In genomic region chr14:120720464-120721445, GRCm38 (mm10) we compare ENCODE assay signal across 14 mouse cellular contexts.
DNase-seq lines count a peak whose midpoint lies in the region; ATAC-seq and TF ChIP-seq lines count a peak whose summit lies in the region.
"Had no signal": no experiment of that assay in that cellular context is flagged by ENCODE, and none has a peak within 500 bp of the region (broad histone marks: within the 10 kb centered on the region; RNA-seq: fewer than 3 reads in every experiment).

No protein-coding gene starts in this region.

- H3K4me1 ChIP-seq in kidney, adult 2 months (ENCODE audit: control insufficient read depth, insufficient read depth, low read length), result peaks cover 2% of the 10 kb centered on the region; the same call in 1 of the 2 replicates
- H3K4me1 ChIP-seq in lung, postnatal 0 days (ENCODE audit: insufficient read depth, low read depth, low read length), result no peaks in the 10 kb centered on the region
- H3K4me1 ChIP-seq: hindbrain, embryonic 15.5 days had no signal

- H3K9ac ChIP-seq in lung, postnatal 0 days (replicated peaks; ENCODE audit: low read depth), result no peak overlapping the region
- H3K9ac ChIP-seq: forebrain, embryonic 15.5 days; heart, embryonic 12.5 days; hindbrain, embryonic 15.5 days; liver, embryonic 14.5 days had no signal

- ATAC-seq in lung, postnatal 0 days, result peak; percentile 61
- ATAC-seq: Patski had no signal

- no peaks in the 10 kb centered on the region for H3K27me3 ChIP-seq in kidney, adult 2 months (replicated peaks; ENCODE audit: control insufficient read depth, insufficient read depth, low read length)
- H3K27me3 ChIP-seq in lung, postnatal 0 days (replicated peaks; ENCODE audit: insufficient read depth, low read length), result no peaks in the 10 kb centered on the region
- H3K27me3 ChIP-seq: forebrain, embryonic 15.5 days; heart, embryonic 12.5 days; hindbrain, embryonic 15.5 days had no signal

- TF ChIP-seq CTCF in kidney, adult 2 months (conservative IDR thresholded peaks at IDR 0.05; ENCODE audit: insufficient read depth, insufficient read length, low read depth, low read length), result no peak
- TF ChIP-seq CTCF in lung, postnatal 0 days (IDR thresholded peaks at IDR 0.05), result no peak
- TF ChIP-seq CTCF in layer of hippocampus, adult 2 months (conservative IDR thresholded peaks at IDR 0.05), result no peak

- TF ChIP-seq POLR2A in kidney, adult 2 months (IDR thresholded peaks at IDR 0.05; ENCODE audit: low read depth, low read length), result no peak

- DNase-seq in cerebellum, postnatal 14 days, result peak; percentile 9 to 11
- no peak for DNase-seq in cerebellum, adult 11-12 months
- DNase-seq in ZHBTc4 (ENCODE audit: low read depth, low spot score), result peak; percentile 22
- peak; percentile 63 for DNase-seq in kidney, adult 2 months
- DNase-seq in lung, postnatal 0 days (ENCODE audit: low spot score), result peak; percentile 86
- DNase-seq in testis, postnatal 14 days (ENCODE audit: low spot score), result no peak
- DNase-seq in cerebellum, adult 9-11 months, result no peak
- no peak for DNase-seq in layer of hippocampus, adult 2 months (ENCODE audit: low spot score in 2 of 2)
- DNase-seq: layer of hippocampus, postnatal 36 days had no signal

- H3K27ac ChIP-seq in kidney, adult 2 months (ENCODE audit: insufficient read depth, low read depth, low read length), result no peak overlapping the region
- H3K27ac ChIP-seq in lung, postnatal 0 days (ENCODE audit: low read length), result peak overlapping the region; percentile 72
- H3K27ac ChIP-seq in layer of hippocampus, adult 2 months, result no peak overlapping the region
- H3K27ac ChIP-seq: forebrain, embryonic 15.5 days; hindbrain, embryonic 15.5 days; liver, embryonic 14.5 days had no signal

- no peaks in the 10 kb centered on the region for H3K9me3 ChIP-seq in lung, postnatal 0 days (ENCODE audit: low read length)
- H3K9me3 ChIP-seq: forebrain, embryonic 15.5 days; heart, embryonic 12.5 days; hindbrain, embryonic 15.5 days had no signal

- H3K4me2 ChIP-seq in lung, postnatal 0 days (replicated peaks; ENCODE audit: low read depth, low read length), result no peak overlapping the region
- H3K4me2 ChIP-seq: forebrain, embryonic 15.5 days; heart, embryonic 12.5 days; hindbrain, embryonic 15.5 days had no signal

- 51% methylated on average over 20 of the region's 20 CpGs for WGBS in kidney, adult 2 months
- WGBS in lung, postnatal 0 days, result 31% methylated on average over 20 of the region's 20 CpGs

- peak; percentile 56 for TF ChIP-seq EP300 in lung, postnatal 0 days (IDR thresholded peaks at IDR 0.05)

- no peak overlapping the region for H3K4me3 ChIP-seq in kidney, adult 2 months (ENCODE audit: insufficient read depth, low read depth, low read length)
- H3K4me3 ChIP-seq in lung, postnatal 0 days (ENCODE audit: low read depth, low read length), result no peak overlapping the region
- no peak overlapping the region for H3K4me3 ChIP-seq in layer of hippocampus, adult 2 months
- H3K4me3 ChIP-seq: forebrain, embryonic 15.5 days; heart, embryonic 12.5 days; hindbrain, embryonic 15.5 days had no signal

- H3K36me3 ChIP-seq in kidney, adult 2 months (ENCODE audit: control insufficient read depth, insufficient read depth, low read length), result no peaks in the 10 kb centered on the region
- H3K36me3 ChIP-seq in lung, postnatal 0 days (ENCODE audit: insufficient read depth, low read length), result no peaks in the 10 kb centered on the region
- H3K36me3 ChIP-seq: forebrain, embryonic 15.5 days; heart, embryonic 12.5 days; hindbrain, embryonic 15.5 days had no signal

Comparison
In these comparisons a context has a peak if more than half of its experiments do, and no peak if none do; other contexts are left out.
1. DNase-seq: peak in cerebellum, postnatal 14 days (2 of 2), ZHBTc4 (single experiment), kidney, adult 2 months (single experiment) and lung, postnatal 0 days (single experiment); none in cerebellum, adult 11-12 months (single experiment), testis, postnatal 14 days (single experiment), cerebellum, adult 9-11 months (single experiment) and layer of hippocampus, adult 2 months (0 of 2).